Mouse (Mus musculus) midbrain, embryonic 11.5 days (tissue): ENCODE measurements around the gene Gosr1. TPM values are rescaled to one million over a fixed set of nuclear protein-coding genes. Genes with fewer than 3 reads are reported as not detected.

Experiments
- ATAC-seq: fragments of 200-750 bp; cut with Nextera tagmentation; 2 replicates; pipeline ENCODE4 v1.8.0; 2017; ENCODE audit warnings: moderate TSS enrichment, moderate library complexity; ENCODE audit not compliant: low FRiP score
- DNase-seq: peaks from one replicate; pipeline ENCODE4 v3.0.0; 2015; ENCODE audit warnings: low spot score; ENCODE audit errors: missing footprints
- H3K27ac ChIP-seq: fragments of 300-500 bp; sonication (generic); 2 replicates; pipeline ENCODE4 v1.5.1; 2014; ENCODE audit warnings: low read depth, low read length
- H3K27me3 ChIP-seq: fragments of 300-500 bp; sonication (generic); 2 replicates; pipeline ENCODE4 v1.6.1; 2014; ENCODE audit warnings: mild to moderate bottlenecking, low read length, moderate library complexity, mixed read lengths; ENCODE audit not compliant: control insufficient read depth, insufficient read depth
- H3K36me3 ChIP-seq: fragments of 300-500 bp; sonication (generic); 2 replicates; pipeline ENCODE4 v1.6.1; 2014; ENCODE audit warnings: mild to moderate bottlenecking, low read length, moderate library complexity, mixed read lengths; ENCODE audit not compliant: control insufficient read depth, insufficient read depth
- H3K4me1 ChIP-seq: fragments of 300-500 bp; sonication (generic); 2 replicates; pipeline ENCODE4 v1.6.1; 2014; ENCODE audit warnings: low read length; ENCODE audit not compliant: control insufficient read depth, insufficient read depth
- H3K4me2 ChIP-seq: fragments of 300-500 bp; sonication (generic); 2 replicates; pipeline ENCODE4 v1.6.1; 2014; ENCODE audit warnings: mild to moderate bottlenecking, moderate library complexity
- H3K4me3 ChIP-seq: fragments of 300-500 bp; sonication (generic); 2 replicates; pipeline ENCODE4 v1.5.1; 2014; ENCODE audit warnings: low read depth, low read length
- H3K9ac ChIP-seq: fragments of 300-500 bp; sonication (generic); 2 replicates; pipeline ENCODE4 v1.6.1; 2014; ENCODE audit warnings: low read length
- H3K9me3 ChIP-seq: fragments of 300-500 bp; sonication (generic); 2 replicates; pipeline ENCODE4 v1.6.1; 2016; ENCODE audit warnings: low read length; ENCODE audit not compliant: control insufficient read depth
- WGBS: fragments of 180-500 bp; shearing (Covaris S2); extraction: QIAGEN DNeasy Blood & Tissue Kit; methylation state at CpG from one replicate; pipeline ENCODE4 v1.1.7; 2014; 5-methylcytosine and 5-hydroxymethylcytosine counted together
- polyA plus RNA-seq: library from polyadenylated mRNA; unstranded; fragments of >200 nt; fragmentation: Nextera tagmentation; extraction: Ambion mirVana; gene quantifications from 2 replicates; pipeline ENCODE4 v1.2.1, GENCODE M21; 2014

Gosr1 gene
- polyA plus RNA-seq, 1 experiment from 2014 or later, result 29.3 TPM

DNA sequence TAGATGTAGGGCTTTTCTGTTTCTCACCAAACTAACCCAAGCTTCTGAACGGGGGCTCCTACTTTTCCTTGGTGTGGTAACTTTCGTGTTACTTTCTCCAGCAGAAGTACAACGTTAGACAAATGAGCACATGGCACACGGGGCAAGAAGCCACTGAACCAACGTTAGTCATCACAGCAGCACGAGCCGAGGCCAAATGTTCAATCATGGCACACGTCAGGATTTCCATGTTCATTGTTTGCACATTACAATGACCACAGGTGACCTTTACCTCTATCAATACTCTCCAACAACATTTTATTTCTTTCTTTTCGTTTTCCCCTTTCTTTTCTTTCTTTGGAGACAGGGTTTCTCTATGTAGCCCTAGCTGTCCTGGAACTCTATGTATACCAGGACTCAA, 14.6 kb downstream of the Gosr1 start:
- 95% methylated on average over 9 of the region's 9 CpGs for WGBS

DNA sequence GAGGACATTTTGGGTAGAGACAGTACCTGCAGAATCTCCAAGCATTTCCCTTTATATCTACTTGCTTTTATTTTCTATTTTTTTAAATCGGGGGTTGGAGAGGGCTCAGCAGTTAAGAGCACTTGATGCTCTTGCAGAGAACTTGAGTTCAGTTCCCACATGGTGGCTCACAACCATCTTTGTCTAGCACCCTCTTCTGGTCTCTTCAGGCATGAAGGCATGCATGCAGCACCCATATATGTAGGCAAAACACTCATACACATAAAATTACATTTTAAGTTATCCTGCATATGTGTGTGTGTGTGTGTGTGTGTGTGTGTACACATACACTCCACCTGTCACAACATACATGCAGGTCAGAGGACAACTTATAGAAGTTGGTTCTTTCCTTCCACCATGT, 17.5 kb downstream of the Gosr1 start:
- Histone ChIP-seq H3K36me3 (peaks cover 14% of the 10 kb centered on the region), H3K9me3 (no peaks in the 10 kb centered on the region), H3K27ac (no peak overlapping the region), H3K4me2 (no peak overlapping the region), H3K4me1 (no peaks in the 10 kb centered on the region), H3K27me3 (no peaks in the 10 kb centered on the region), H3K4me3 (no peak overlapping the region), H3K9ac (no peak overlapping the region)
- no peak for DNase-seq
- ATAC-seq, result no peak
- 96% methylated on average over 1 of the region's 1 CpGs for WGBS

More for the DNA sequence above, 14.6 kb downstream of the Gosr1 start:
- DNase-seq (no peak), ATAC-seq (no peak)
- Histone ChIP-seq H3K27me3 (no peaks in the 10 kb centered on the region), H3K4me1 (no peaks in the 10 kb centered on the region), H3K9ac (no peak overlapping the region), H3K9me3 (no peaks in the 10 kb centered on the region), H3K36me3 (peaks cover 15% of the 10 kb centered on the region; the same call in 1 of the 2 replicates), H3K27ac (no peak overlapping the region), H3K4me3 (no peak overlapping the region), H3K4me2 (no peak overlapping the region)

GRCm38 (mm10) chr11:76744550-76744949, 18.8 kb downstream of the Gosr1 start:
- no peak for ATAC-seq
- peaks cover 14% of the 10 kb centered on the region for H3K36me3 ChIP-seq
- no peak overlapping the region for H3K4me3 ChIP-seq
- H3K27me3 ChIP-seq, result no peaks in the 10 kb centered on the region
- no peaks in the 10 kb centered on the region for H3K4me1 ChIP-seq
- no peak overlapping the region for H3K9ac ChIP-seq
- no peak for DNase-seq
- WGBS, result 87% methylated on average over 7 of the region's 7 CpGs
- H3K27ac ChIP-seq, result no peak overlapping the region
- no peak overlapping the region for H3K4me2 ChIP-seq
- no peaks in the 10 kb centered on the region for H3K9me3 ChIP-seq

- H3K4me2 ChIP-seq, result no peak overlapping the region
- no peaks in the 10 kb centered on the region for H3K27me3 ChIP-seq
- ATAC-seq, result no peak
- H3K9ac ChIP-seq, result no peak overlapping the region
- peaks cover 6% of the 10 kb centered on the region for H3K36me3 ChIP-seq
- no peak overlapping the region for H3K4me3 ChIP-seq
- 96% methylated on average over 7 of the region's 7 CpGs for WGBS
- no peak overlapping the region for H3K27ac ChIP-seq
- no peaks in the 10 kb centered on the region for H3K4me1 ChIP-seq
- no peaks in the 10 kb centered on the region for H3K9me3 ChIP-seq
- no peak for DNase-seq
These were observed 20.9 kb downstream of the Gosr1 start for GRCm38 (mm10) chr11:76742511-76742910.

GRCm38 (mm10) chr11:76739125-76739524, 24.3 kb downstream of the Gosr1 start:
- no peaks in the 10 kb centered on the region for H3K27me3 ChIP-seq
- ATAC-seq (no peak), DNase-seq (no peak)
- H3K27ac ChIP-seq, result no peak overlapping the region
- H3K4me1 ChIP-seq, result peaks cover 3% of the 10 kb centered on the region; the same call in 1 of the 2 replicates
- H3K36me3 ChIP-seq, result peaks cover 4% of the 10 kb centered on the region; the same call in 1 of the 2 replicates
- 80% methylated on average over 6 of the region's 6 CpGs for WGBS
- no peak overlapping the region for H3K4me3 ChIP-seq
- H3K9ac ChIP-seq, result no peak overlapping the region
- no peak overlapping the region for H3K4me2 ChIP-seq
- H3K9me3 ChIP-seq, result no peaks in the 10 kb centered on the region

GRCm38 (mm10) chr11:76735753-76736324, 27.5 kb downstream of the Gosr1 start:
- no peak overlapping the region for H3K27ac ChIP-seq
- no peak for DNase-seq
- H3K36me3 ChIP-seq, result 0 out of 2 replicates have a peak, but pooled peaks cover 7% of the 10 kb centered on the region
- peaks cover 3% of the 10 kb centered on the region; the same call in 1 of the 2 replicates for H3K4me1 ChIP-seq
- no peaks in the 10 kb centered on the region for H3K27me3 ChIP-seq
- ATAC-seq, result no peak
- WGBS, result 83% methylated on average over 4 of the region's 4 CpGs
- no peak overlapping the region for H3K4me2 ChIP-seq
- H3K4me3 ChIP-seq, result no peak overlapping the region
- H3K9me3 ChIP-seq, result no peaks in the 10 kb centered on the region
- H3K9ac ChIP-seq, result no peak overlapping the region

- Histone ChIP-seq H3K27ac (no peak overlapping the region), H3K27me3 (no peaks in the 10 kb centered on the region), H3K4me1 (peaks cover 3% of the 10 kb centered on the region; the same call in 1 of the 2 replicates), H3K9me3 (no peaks in the 10 kb centered on the region), H3K4me3 (no peak overlapping the region), H3K9ac (no peak overlapping the region), H3K36me3 (0 out of 2 replicates have a peak, but pooled peaks cover 11% of the 10 kb centered on the region), H3K4me2 (no peak overlapping the region)
- DNase-seq (no peak), ATAC-seq (no peak)
- WGBS, result 61% methylated on average over 3 of the region's 3 CpGs
These were observed 28.8 kb downstream of the Gosr1 start for GRCm38 (mm10) chr11:76734560-76734959.

- Histone ChIP-seq H3K4me2 (no peak overlapping the region), H3K27me3 (no peaks in the 10 kb centered on the region), H3K4me3 (no peak overlapping the region), H3K9ac (no peak overlapping the region), H3K27ac (no peak overlapping the region), H3K9me3 (no peaks in the 10 kb centered on the region), H3K36me3 (0 out of 2 replicates have a peak, but pooled peaks cover 16% of the 10 kb centered on the region), H3K4me1 (peaks cover 3% of the 10 kb centered on the region; the same call in 1 of the 2 replicates)
- ATAC-seq (no peak), DNase-seq (no peak)
- 91% methylated on average over 3 of the region's 3 CpGs for WGBS
These were observed 32.7 kb downstream of the Gosr1 start for GRCm38 (mm10) chr11:76730650-76731049.

DNA sequence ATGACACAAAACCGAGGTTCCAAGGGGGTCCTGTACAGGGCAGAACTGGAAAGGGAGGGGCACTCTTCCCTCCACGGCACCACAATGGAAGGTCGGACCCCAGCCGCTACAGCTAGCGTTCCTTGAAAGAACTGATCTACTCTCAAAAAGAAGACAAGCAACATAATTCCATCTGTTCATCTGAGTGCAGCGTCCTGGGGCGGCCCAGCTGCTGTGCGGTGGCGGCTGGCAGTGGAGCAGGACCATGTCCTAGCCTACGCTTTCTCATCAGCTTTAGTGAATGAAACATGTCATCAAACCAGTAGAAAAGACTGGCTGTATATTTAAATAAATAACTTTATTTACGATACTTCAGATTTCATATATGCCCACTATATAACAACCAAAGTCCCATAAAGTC, 35.3 kb downstream of the Gosr1 start:
- H3K27me3 ChIP-seq, result no peaks in the 10 kb centered on the region
- 75% methylated on average over 11 of the region's 11 CpGs for WGBS
- no peak for DNase-seq
- no peak overlapping the region for H3K4me2 ChIP-seq
- no peak overlapping the region for H3K4me3 ChIP-seq
- H3K36me3 ChIP-seq, result 0 out of 2 replicates have a peak, but pooled peaks cover 12% of the 10 kb centered on the region
- no peak for ATAC-seq
- H3K9me3 ChIP-seq, result no peaks in the 10 kb centered on the region
- no peaks in the 10 kb centered on the region for H3K4me1 ChIP-seq
- H3K9ac ChIP-seq, result no peak overlapping the region
- no peak overlapping the region for H3K27ac ChIP-seq
